Mouse (Mus musculus) layer of hippocampus, adult 8-10 months (tissue): ENCODE measurements at regions not wholly inside any gene's neighbourhood (a gene's known extent, or its start where the extent isn't known, plus 50 kb on each side); places are given as distances from the start of the nearest gene placed in this dataset.

Experiments used
- DNase-seq, 2 experiments: peaks; one replicate each; pipeline ENCODE4 v3.0.0; 2022; ENCODE audit warnings: low spot score in 2 of 2

- no peak for DNase-seq
Measured at GRCm38 (mm10) chr5:119739386-119739785, 68.9 kb downstream of the Tbx3 start.

DNA sequence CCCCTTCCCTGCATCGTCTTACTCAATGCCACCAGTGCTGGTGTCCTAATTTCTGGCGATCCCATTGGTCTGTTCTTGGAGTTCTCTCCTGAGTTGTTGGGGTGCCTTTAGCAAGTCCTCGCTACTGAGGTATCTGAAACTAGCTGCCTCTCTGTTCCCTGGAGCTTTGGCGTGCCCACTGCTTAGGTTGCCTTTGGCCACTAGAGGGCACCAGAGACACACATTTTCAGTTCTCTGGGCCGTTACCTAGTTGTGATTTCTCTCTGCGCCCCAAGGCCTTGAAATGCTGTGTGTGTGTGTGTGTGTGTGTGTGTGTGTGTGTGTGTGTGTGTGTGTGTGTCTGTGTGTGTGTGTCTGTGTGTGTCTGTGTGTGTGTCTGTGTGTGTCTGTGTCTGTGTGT is 70.6 kb downstream of the Tbx3 start:
- DNase-seq = peak; percentile 5 to 52

- DNase-seq = no peak
Measured at GRCm38 (mm10) chr5:119743733-119744132, 73.3 kb downstream of the Tbx3 start.

DNA sequence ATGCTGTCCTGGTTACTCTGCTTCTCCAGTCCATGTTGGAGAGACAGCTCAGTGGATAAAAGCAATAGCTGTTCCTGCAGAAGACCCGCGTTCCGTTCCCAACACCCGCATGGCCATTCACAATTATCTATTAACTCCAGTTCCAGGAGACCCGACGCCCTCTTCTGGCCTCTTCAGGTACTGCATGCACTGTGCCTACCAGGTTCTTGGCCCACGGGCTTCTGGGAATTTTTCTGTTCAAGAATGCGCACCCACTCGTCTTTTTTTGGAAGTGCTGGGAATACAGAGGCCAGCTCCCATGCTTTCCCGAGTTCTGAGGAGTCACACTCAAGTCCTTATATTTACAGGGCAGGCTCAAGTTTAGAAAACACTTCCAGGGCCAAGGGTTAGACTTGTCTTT is 76.6 kb downstream of the Tbx3 start:
- no peak for DNase-seq

GRCm38 (mm10) chr5:119748667-119749066 is 78.2 kb downstream of the Tbx3 start:
- no peak for DNase-seq

DNA sequence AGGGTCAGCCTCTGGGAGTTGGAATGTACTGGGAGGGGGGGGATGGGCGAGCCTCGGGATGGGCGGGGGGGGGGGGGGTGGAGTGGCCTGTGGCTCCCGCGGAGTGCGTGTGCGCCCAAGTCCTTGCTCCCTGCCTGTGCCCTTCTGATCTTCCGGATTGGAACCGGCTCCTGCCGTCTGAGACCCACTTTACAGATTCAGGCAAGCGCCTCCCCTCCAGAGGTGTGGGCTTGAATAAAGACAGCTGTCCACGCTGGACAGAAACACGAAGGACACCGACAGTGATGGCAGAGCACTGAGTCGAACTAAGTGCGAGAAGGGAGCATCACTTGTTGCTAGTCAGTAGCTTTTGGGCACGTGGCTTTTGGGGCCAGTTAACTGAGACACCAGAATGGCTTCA is 78.7 kb downstream of the Tbx3 start:
- no peak for DNase-seq

GRCm38 (mm10) chr5:119755782-119756181 is 76.7 kb upstream of the Tbx5 start:
- no peak for DNase-seq

DNA sequence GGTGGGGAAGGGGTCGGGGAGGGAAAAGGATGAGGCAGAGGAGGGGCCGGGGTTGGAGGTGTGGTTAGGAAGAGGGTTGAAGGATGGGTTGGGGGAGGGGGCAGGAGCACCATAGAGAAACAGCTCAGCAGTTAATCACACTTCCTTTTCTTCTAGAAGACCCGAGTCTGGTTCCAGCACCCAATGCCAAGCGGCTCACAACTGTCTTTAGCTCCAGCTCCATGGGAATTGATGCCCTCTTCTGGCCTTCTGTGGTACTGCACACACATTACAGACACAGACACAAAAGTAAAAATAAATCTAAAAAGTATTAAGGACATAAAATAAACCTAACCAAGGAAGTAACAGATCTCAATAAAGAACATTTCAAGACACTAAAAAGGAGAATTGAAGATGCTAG is 73.6 kb upstream of the Tbx5 start:
- no peak for DNase-seq

DNA sequence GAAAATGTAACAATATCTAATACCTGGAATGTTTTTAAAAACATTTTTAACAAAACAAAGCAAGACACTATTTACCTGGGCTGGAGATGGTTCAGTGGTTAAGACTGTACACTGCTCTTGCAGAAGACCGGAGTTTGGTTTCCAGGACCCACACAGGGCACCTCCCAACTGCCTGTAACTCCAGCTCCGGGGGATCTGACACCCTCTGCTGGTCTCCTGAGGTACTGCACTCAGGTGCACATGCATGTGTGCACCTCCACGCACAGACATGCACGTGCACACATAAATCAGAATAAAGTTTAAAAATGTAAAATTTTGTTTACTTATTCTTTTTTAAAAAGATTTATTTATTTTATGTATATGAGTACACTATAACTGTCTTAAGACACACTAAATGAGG is 70.4 kb upstream of the Tbx5 start:
- DNase-seq = no peak

- DNase-seq = no peak
Measured at GRCm38 (mm10) chr5:119763337-119763736, 69.1 kb upstream of the Tbx5 start.

DNA sequence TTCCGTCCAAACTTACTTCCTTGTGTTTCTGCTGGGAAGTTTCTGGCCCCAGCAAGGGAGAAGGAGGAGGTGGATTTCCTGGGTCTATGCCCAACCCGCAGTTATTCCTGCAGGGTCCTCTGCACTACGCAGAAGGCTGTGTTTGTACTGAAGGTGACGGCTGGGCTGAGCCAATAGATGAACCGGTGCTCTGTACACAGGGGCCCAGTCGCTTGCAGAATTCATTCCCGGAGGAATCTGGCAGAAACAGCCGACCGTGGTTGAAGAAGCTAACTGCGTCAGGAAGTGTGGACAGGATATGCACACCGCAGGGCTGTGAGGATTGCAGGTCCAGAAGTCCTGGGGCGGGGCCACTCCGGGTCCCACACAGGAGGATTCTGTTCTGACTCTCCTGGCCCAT is 66.1 kb upstream of the Tbx5 start:
- no peak for DNase-seq

- DNase-seq = no peak
Measured at GRCm38 (mm10) chr5:119770951-119771350, 61.5 kb upstream of the Tbx5 start.

DNA sequence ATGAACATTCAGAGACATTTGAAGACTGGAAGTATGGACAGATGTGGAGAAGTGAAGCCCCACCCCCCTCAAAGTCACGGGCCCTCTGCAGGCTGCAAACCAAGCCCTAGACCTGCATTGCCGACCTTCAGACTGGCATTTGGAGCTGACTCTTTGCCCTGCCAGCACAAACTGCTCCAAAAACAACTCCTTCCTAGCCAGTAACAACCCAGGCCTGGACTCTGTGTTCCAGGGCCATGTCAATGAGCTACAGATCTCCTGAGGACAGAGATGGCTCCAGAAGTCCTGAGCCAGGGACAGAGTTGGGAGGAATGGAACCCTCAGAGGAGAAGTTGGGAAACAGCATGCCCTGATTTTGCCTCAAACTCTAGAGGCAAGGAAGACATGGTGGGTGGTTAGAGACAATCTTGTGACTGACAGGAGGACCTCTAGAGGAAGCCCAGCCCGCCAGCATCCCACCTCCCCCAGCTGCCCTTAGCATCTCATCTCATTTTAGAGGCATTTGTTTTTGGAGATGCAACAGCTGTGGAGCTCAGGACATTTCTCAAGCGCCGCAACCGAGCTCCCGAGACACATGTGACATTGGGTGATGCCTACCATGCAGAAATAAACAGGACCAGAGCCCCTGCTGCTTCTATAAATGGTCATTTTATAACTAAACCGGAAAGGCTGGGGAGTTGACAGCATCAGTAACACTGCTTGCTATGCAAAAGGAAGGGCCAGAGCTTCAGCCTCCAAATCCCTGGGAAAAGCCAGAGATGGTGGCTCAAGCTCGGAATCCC is 56.2 kb upstream of the Tbx5 start:
- no peak for DNase-seq

DNA sequence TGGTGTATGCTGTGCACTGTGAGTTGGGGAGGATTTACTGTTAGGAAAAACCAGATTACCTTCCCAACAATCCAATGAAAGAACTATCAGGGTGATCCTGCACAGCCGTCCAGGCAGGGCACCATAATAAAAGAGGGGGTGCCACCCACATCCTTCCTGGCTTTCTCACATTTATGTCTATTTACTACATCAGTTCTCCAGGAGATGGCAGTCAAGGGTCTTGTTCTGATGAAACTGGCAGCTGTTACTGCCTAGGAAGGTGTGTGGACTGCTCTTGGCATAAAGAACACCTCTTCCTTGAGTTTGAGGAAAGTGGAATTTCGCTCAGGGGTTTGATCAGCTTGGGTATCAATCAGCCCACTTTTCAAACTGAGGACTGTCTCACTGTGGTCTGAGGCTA is 54.6 kb upstream of the Tbx5 start:
- peak in 1 of 2 experiments; percentile 3 for DNase-seq

GRCm38 (mm10) chr5:119781375-119781774 is 51.1 kb upstream of the Tbx5 start:
- DNase-seq = no peak
